Mouse (Mus musculus) heart, postnatal 0 days (tissue): ENCODE data around the gene Enoph1. TPM values are rescaled to one million over a fixed set of nuclear protein-coding genes. Genes with fewer than 3 reads are reported as not detected.

Source experiments
- ATAC-seq: fragments of 200-750 bp; cut with Nextera tagmentation; 2 replicates; pipeline ENCODE4 v1.8.0; 2017; ENCODE audit warnings: low read depth, moderate number of reproducible peaks, moderate library complexity; ENCODE audit not compliant: insufficient read depth
- DNase-seq: peaks from one replicate; pipeline ENCODE4 v3.0.0-alpha.2; 2016; ENCODE audit warnings: low spot score
- H3K27ac ChIP-seq: fragments of 300-500 bp; sonication (generic); 2 replicates; pipeline ENCODE4 v1.5.1; 2014; ENCODE audit warnings: low read depth, mild to moderate bottlenecking
- H3K27me3 ChIP-seq: fragments of 300-500 bp; sonication (generic); 2 replicates; pipeline ENCODE4 v1.6.1; 2014; ENCODE audit warnings: low read length, mixed read lengths; ENCODE audit not compliant: control insufficient read depth, insufficient read depth
- H3K36me3 ChIP-seq: fragments of 300-500 bp; sonication (generic); replicated peaks from 2 replicates; pipeline ENCODE4 v1.6.1; 2014; ENCODE audit warnings: low read length, mixed read lengths; ENCODE audit not compliant: control insufficient read depth, insufficient read depth
- H3K4me1 ChIP-seq: fragments of 300-500 bp; sonication (generic); 2 replicates; pipeline ENCODE4 v1.6.1; 2014; ENCODE audit warnings: antibody characterized with exemption; ENCODE audit not compliant: control insufficient read depth, insufficient read depth
- H3K4me2 ChIP-seq: fragments of 300-500 bp; sonication (generic); 2 replicates; pipeline ENCODE4 v1.6.1; 2014; ENCODE audit warnings: low read depth, mild to moderate bottlenecking, low read length, moderate library complexity
- H3K4me3 ChIP-seq: fragments of 300-500 bp; sonication (generic); 2 replicates; pipeline ENCODE4 v1.5.1; 2014; ENCODE audit warnings: low read depth, low read length
- H3K9ac ChIP-seq: fragments of 300-500 bp; sonication (generic); replicated peaks from 2 replicates; pipeline ENCODE4 v1.6.1; 2014; ENCODE audit warnings: low read depth, low read length, mixed read lengths
- H3K9me3 ChIP-seq: fragments of 300-500 bp; sonication (generic); replicated peaks from 2 replicates; pipeline ENCODE4 v1.6.1; 2016; ENCODE audit warnings: low read length; ENCODE audit not compliant: control insufficient read depth
- CTCF ChIP-seq: IDR thresholded peaks from 2 replicates; pipeline ENCODE4 v1.5.1; 2016; ENCODE audit warnings: antibody characterized with exemption, control low read depth, low read depth
- EP300 ChIP-seq: IDR thresholded peaks from 2 replicates; pipeline ENCODE4 v1.6.1; 2016; ENCODE audit warnings: antibody characterized with exemption, low read depth
- WGBS: fragments of 180-500 bp; shearing (Covaris S2); extraction: QIAGEN DNeasy Blood & Tissue Kit; methylation state at CpG from one replicate; pipeline ENCODE4 v1.1.7; 2014; 5-methylcytosine and 5-hydroxymethylcytosine counted together
- polyA plus RNA-seq: library from polyadenylated mRNA; unstranded; fragments of >200 nt; fragmentation: Nextera tagmentation; extraction: Ambion mirVana; gene quantifications from 2 replicates; pipeline ENCODE4 v1.2.1, GENCODE M21; 2015
- total RNA-seq: library from RNA; depleted of rRNA; stranded (reverse); fragments of >200 nt; gene quantifications from 2 replicates; pipeline ENCODE4 v1.2.3, GENCODE M21; 2014; ENCODE audit warnings: low replicate concordance

The Enoph1 gene
- total and polyA plus RNA-seq, 2 experiments from 2014 or later = 6.0 to 15.7 TPM

- Histone ChIP-seq H3K9ac (no peak overlapping the region), H3K4me3 (no peak overlapping the region), H3K27ac (no peak overlapping the region), H3K4me2 (peak overlapping the region; percentile 100), H3K9me3 (no peaks in the 10 kb centered on the region), H3K27me3 (no peaks in the 10 kb centered on the region), H3K36me3 (no peaks in the 10 kb centered on the region; the same call in 1 of the 2 replicates), H3K4me1 (peaks cover 20% of the 10 kb centered on the region)
- WGBS = 71% methylated on average over 4 of the region's 4 CpGs
- DNase-seq (no peak), ATAC-seq (no peak)
- no peak for TF ChIP-seq EP300
- TF ChIP-seq CTCF = no peak
These were observed 1.5 kb downstream of the Enoph1 start for GRCm38 (mm10) chr5:100041272-100041671.

GRCm38 (mm10) chr5:100042467-100042866 lies 2.7 kb downstream of the Enoph1 start:
- H3K9me3 ChIP-seq = no peaks in the 10 kb centered on the region
- peaks cover 14% of the 10 kb centered on the region for H3K4me1 ChIP-seq
- no peak overlapping the region for H3K4me2 ChIP-seq
- WGBS = 87% methylated on average over 8 of the region's 8 CpGs
- no peaks in the 10 kb centered on the region for H3K36me3 ChIP-seq
- H3K27ac ChIP-seq = no peak overlapping the region
- no peak for TF ChIP-seq CTCF
- no peak for TF ChIP-seq EP300
- H3K9ac ChIP-seq = no peak overlapping the region
- no peak overlapping the region for H3K4me3 ChIP-seq
- DNase-seq = no peak
- no peak for ATAC-seq
- no peaks in the 10 kb centered on the region for H3K27me3 ChIP-seq

DNA sequence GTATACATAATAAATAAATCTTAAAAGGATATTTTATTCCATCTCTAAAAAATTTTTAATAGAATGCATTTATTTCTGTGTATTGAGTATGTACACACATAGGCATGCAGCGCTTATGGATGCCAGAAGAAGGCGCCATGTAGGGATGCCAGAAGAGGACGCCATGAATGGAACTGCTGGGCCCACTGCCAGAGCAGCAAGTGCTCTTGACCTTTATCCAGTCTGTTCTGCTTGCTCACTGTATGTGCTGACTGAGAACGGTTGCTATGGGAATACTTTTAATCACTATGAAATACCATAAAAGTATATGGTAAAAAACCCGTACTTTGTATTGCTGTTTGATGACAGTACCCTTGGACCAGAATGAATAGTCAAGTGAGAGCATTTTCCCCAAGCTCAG lies 3.6 kb downstream of the Enoph1 start:
- H3K4me1 ChIP-seq = peaks cover 20% of the 10 kb centered on the region
- ATAC-seq (no peak), DNase-seq (peak; percentile 71)
- no peak overlapping the region for H3K4me3 ChIP-seq
- peak overlapping the region; percentile 35; the same call in 1 of the 2 replicates for H3K27ac ChIP-seq
- H3K9ac ChIP-seq = no peak overlapping the region
- TF ChIP-seq EP300 (no peak), CTCF (peak; percentile 6; the same call in 1 of the 2 replicates)
- H3K27me3 ChIP-seq = no peaks in the 10 kb centered on the region
- H3K4me2 ChIP-seq = no peak overlapping the region
- 42% methylated on average over 5 of the region's 5 CpGs for WGBS
- H3K9me3 ChIP-seq = no peaks in the 10 kb centered on the region
- no peaks in the 10 kb centered on the region for H3K36me3 ChIP-seq

GRCm38 (mm10) chr5:100044030-100044429 lies 4.2 kb downstream of the Enoph1 start:
- 78% methylated on average over 4 of the region's 4 CpGs for WGBS
- ATAC-seq (no peak), DNase-seq (no peak)
- H3K27me3 ChIP-seq = no peaks in the 10 kb centered on the region
- H3K27ac ChIP-seq = no peak overlapping the region
- H3K4me1 ChIP-seq = peaks cover 20% of the 10 kb centered on the region
- no peak overlapping the region for H3K4me2 ChIP-seq
- no peaks in the 10 kb centered on the region for H3K36me3 ChIP-seq
- TF ChIP-seq EP300 (no peak), CTCF (no peak)
- H3K4me3 ChIP-seq = no peak overlapping the region
- no peaks in the 10 kb centered on the region for H3K9me3 ChIP-seq
- no peak overlapping the region for H3K9ac ChIP-seq

DNA sequence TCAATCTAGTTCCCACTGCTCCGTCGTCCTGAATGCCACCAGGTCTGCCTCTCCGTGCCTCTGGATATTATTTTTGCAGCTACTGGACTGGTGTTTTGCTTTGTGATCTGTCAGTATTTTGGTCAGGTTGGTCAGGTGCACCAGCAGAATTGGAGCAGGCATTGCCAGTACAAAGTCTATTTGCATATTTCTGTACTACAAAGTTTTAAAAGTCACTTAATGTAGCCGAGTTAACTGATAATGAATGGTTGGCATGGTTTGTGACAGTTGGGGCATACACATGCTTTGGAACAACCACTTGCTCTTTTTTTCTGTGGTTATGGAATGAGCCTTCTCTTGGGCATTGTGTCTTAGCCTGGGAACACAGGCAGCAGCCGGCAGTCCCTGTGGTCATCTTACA lies 4.8 kb downstream of the Enoph1 start:
- Histone ChIP-seq H3K9ac (no peak overlapping the region), H3K27me3 (no peaks in the 10 kb centered on the region), H3K4me3 (no peak overlapping the region), H3K4me1 (peaks cover 20% of the 10 kb centered on the region), H3K36me3 (no peaks in the 10 kb centered on the region), H3K9me3 (no peaks in the 10 kb centered on the region), H3K27ac (no peak overlapping the region), H3K4me2 (no peak overlapping the region)
- 65% methylated on average over 5 of the region's 5 CpGs for WGBS
- ATAC-seq = no peak
- no peak for TF ChIP-seq CTCF
- TF ChIP-seq EP300 = no peak
- no peak for DNase-seq

DNA sequence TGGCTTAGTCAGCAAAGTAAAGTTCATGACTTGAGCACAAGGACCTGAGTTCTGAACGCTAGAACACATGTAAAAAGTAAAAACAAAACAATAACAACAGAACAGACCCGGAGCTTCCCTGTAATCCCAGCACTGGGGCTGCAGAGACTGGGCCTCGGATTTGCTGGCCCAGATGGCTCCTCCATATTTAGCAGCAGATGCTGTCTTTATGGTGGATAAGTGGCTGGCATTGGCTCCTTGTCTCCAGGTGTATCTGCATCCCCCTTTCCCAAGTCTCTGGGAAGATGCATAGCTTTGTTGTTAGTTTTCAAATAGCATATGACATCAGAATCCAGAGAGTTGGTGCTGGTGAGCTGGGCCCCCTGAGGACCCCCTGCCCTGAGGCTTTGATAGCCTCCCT lies 6.3 kb downstream of the Enoph1 start:
- Histone ChIP-seq H3K36me3 (no peaks in the 10 kb centered on the region), H3K4me1 (peaks cover 20% of the 10 kb centered on the region), H3K27ac (no peak overlapping the region), H3K9me3 (no peaks in the 10 kb centered on the region), H3K27me3 (no peaks in the 10 kb centered on the region), H3K4me2 (no peak overlapping the region), H3K4me3 (no peak overlapping the region), H3K9ac (no peak overlapping the region)
- 82% methylated on average over 3 of the region's 3 CpGs for WGBS
- no peak for TF ChIP-seq EP300
- no peak for TF ChIP-seq CTCF
- DNase-seq = no peak
- ATAC-seq = no peak
